Mouse (Mus musculus) liver, adult 2 months (tissue): ENCODE measurements around the gene Insr.
"Not testable (repeated sequence)": the region's sequence is repeated elsewhere in the genome, so short reads cannot be mapped to it uniquely, and the experiment has no call there.

Experiments used
- CTCF ChIP-seq: fragments of 200-500 bp; IDR thresholded peaks from 2 replicates; pipeline ENCODE4 v1.5.1; 2011; ENCODE audit warnings: low read depth, low read length, control low read depth
- POLR2A ChIP-seq: fragments of 200-500 bp; IDR thresholded peaks from 2 replicates; pipeline ENCODE4 v1.6.1; 2011; ENCODE audit warnings: low read length, control low read depth; ENCODE audit not compliant: insufficient read depth; ENCODE audit errors: extremely low read depth

DNA sequence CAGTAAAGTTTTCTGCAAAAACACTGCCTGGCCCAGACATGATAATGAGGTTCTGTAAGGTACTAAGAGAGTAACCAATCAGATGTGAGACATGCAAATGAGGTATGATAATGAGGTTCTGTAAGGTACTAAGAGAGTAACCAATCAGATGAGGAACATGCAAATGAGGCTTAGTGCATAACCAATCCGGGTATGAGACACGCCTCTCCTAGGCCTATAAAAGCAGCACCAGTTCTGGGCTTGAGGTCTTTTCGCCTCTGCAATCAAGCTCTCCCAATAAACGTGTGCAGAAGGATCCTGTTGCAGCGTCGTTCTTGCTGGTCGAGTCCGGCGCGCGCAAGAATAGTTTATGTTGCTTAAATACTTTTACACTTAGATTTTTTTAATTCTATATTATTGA is 39.9 kb upstream of the Insr start:
- TF ChIP-seq CTCF, POLR2A: not testable (repeated sequence)
